Mouse (Mus musculus): ENCODE results near the gene Senp2. TPM values are rescaled to one million over a fixed set of nuclear protein-coding genes. Genes with fewer than 3 reads are reported as not detected.

Senp2 gene
- total RNA-seq, 2 experiments from 2014 or later: 30.1 to 40.1 TPM

GRCm38 (mm10) chr16:22085411-22085810 lies 76.1 kb downstream of the Senp2 start:
- no peak for ATAC-seq (replicated peaks; ENCODE audit: poor library complexity, severe bottlenecking)

- ATAC-seq (replicated peaks; ENCODE audit: poor library complexity, severe bottlenecking): no peak
These were observed 82.0 kb downstream of the Senp2 start for GRCm38 (mm10) chr16:22091255-22091783.

GRCm38 (mm10) chr16:22095751-22096150 lies 86.5 kb downstream of the Senp2 start:
- ATAC-seq (replicated peaks; ENCODE audit: poor library complexity, severe bottlenecking): peak; percentile 55

DNA sequence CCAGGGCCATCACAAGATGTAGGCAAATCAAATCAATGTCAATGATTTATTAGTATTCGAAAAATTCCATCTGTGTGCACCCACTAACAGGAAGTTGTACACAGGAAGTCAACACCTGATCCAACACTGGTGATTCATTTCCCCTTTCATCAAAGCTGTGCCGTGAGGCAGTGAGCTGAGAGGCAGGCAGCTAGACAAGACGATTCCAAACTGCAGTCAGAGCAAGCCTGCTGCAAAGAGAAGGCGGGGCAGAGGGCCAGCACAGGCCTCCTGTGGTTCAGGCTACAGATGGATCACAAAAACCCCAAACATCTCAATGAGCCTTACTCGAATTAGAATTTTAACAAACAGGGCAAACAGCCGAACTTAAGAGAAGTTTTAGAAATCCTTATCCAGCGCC lies 88.4 kb downstream of the Senp2 start:
- peak; percentile 25; the same call in 1 of the 2 replicates for ATAC-seq (replicated peaks; ENCODE audit: poor library complexity, severe bottlenecking)

Other genes starting within 250 kb of the Senp2 start
- 1.8 and 5.1 TPM in 2 replicates for gene Ehhadh, start 221.7 kb upstream of the Senp2 start, total RNA-seq (2014; fragmentation: Nextera tagmentation)
- 2.2 and 2.8 TPM in 2 replicates for gene Ehhadh, start 221.7 kb upstream of the Senp2 start, total RNA-seq (2017)
- gene Map3k13, start 215.1 kb upstream of the Senp2 start, total RNA-seq (2014; fragmentation: Nextera tagmentation): 0.64 TPM in 1 of 2 replicates, not detected in the other
- 0.22 TPM in 1 of 2 replicates, not detected in the other for gene Map3k13, start 215.1 kb upstream of the Senp2 start, total RNA-seq (2017)
- 22.0 and 24.7 TPM in 2 replicates for gene Tmem41a, start 61.9 kb upstream of the Senp2 start, total RNA-seq (2014; fragmentation: Nextera tagmentation)
- 9.7 and 11.0 TPM in 2 replicates for gene Tmem41a, start 61.9 kb upstream of the Senp2 start, total RNA-seq (2017)
- 0.53 TPM in 1 of 2 replicates, not detected in the other for gene Liph, start 13.8 kb upstream of the Senp2 start, total RNA-seq (2014; fragmentation: Nextera tagmentation)
- gene Liph, start 13.8 kb upstream of the Senp2 start, total RNA-seq (2017): not detected in 2 replicates
- gene Igf2bp2, start 153.8 kb downstream of the Senp2 start, total RNA-seq (2014; fragmentation: Nextera tagmentation): 2.4 and 3.2 TPM in 2 replicates
- gene Igf2bp2, start 153.8 kb downstream of the Senp2 start, total RNA-seq (2017): 1.6 and 3.2 TPM in 2 replicates